Mouse (Mus musculus): ENCODE measurements around the gene Lrrc19.

The Lrrc19 gene

DNA sequence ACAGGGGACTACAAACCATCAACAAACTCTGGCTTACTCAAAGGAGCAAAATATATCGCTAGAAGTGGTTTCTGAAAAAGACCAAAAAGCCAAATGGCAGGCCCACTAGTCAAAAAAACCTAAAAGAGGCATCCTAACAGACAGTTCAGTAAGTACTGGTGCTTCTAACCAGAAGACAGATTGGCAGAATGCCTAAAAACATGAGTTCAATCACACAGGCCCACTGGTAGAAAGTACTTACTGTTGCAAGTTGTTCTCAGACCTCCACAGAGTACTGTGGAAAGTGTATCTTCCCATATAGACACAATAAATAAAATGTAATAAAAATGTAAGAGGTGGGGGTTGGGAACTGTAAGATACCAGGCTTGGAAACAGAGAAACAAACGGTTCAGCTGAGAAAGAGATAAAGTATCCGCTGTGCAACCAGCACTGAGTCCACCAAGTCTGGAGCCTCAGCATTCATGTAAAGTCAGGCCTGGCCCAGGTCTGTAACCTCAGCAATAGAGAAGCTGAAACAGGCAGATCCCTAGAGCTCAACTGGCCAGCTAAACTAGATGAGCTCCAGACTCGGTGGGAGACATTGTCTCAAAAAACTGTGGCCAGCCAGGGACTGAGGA is 58.1 kb downstream of the Lrrc19 start:
- in situ Hi-C loops (cut with MseI, MboI) = no loop called here

Measured in mouse trophoblast stem cell (cell line).